Mouse (Mus musculus): ENCODE data around the gene Tpt1.

Gene Tpt1
- long read RNA-seq, experiment 1, transcript Tpt1-201 (6 exons, 1,169 nt): major isoform, 1,030 of 1,056 reads
- long read RNA-seq, experiment 1, partial matches to known transcripts: 13 of 1,056 reads
- long read RNA-seq, experiment 1, other reads (novel, unspliced or antisense): 10 of 1,056 reads
- long read RNA-seq, experiment 2, transcript Tpt1-201 (6 exons, 1,169 nt): major isoform, 1,072 of 1,104 reads
- long read RNA-seq, experiment 2, transcript Tpt1-206 (3 exons, 890 nt): minor isoform, 6 of 1,104 reads
- long read RNA-seq, experiment 2, partial matches to known transcripts: 9 of 1,104 reads
- long read RNA-seq, experiment 2, other reads (novel, unspliced or antisense): 14 of 1,104 reads

DNA sequence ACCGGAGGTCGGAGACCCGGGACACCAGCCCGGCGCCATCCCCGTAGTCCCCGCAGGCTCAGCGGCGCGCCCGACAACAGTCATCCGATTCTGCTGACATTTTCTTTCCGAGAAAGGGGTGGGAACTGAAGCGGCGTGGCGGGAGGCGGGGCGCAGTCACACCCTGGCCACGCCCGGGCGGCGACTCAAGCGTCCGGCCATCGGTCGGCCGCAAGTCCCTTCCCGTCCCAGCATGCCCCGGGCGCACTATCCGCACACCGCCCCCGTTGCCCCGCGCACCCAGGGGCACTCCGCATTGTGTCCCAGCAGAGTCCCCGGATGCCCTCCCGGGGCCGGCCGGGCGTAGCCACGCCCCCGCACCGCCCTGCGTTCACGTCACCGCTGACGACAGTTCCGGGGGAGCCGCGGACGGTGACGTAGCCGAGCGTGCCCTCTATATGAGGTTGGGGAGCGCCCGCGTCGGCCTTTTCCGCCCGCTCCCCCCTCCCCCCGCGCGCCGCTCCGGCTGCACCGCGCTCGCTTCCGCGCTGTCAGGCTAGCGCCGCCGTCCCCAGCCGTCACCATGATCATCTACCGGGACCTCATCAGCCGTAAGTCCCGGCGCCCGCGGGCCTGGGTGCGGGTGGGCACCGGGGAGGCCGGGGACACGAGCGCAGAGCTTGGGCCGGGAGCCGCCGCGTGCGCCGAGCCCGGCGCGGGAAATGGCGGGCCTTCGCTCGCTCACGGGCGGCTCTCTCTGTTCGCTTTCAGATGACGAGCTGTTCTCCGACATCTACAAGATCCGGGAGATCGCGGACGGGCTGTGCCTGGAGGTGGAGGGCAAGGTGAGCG is at the start of gene Tpt1:
Gene Tpt1, plus strand, starts transcription at position 227 of the 831 bp plus-strand sequence.
- intact Hi-C loops (cut with DNase I): no loop called here

DNA sequence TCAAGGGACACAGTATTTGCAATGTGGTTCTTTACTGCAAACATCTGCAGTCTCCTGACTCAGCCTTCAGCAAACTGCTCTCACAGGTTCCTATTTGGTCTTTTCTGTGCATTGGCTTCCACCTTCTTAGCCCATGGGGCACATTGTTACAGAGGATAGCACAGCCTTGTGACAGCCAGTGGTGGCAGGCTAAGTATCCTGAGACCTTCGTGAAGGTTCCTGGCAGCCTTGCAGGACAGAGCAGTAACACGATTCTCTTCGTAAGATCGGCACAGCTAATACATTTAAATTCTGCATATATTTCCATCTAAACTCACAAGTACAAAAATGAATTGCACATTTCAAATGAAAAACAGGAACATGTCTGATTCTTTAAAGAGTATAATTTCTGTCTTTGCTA is 49.0 kb upstream of the Tpt1 start:
- intact Hi-C loops (cut with DNase I): no loop called here

DNA sequence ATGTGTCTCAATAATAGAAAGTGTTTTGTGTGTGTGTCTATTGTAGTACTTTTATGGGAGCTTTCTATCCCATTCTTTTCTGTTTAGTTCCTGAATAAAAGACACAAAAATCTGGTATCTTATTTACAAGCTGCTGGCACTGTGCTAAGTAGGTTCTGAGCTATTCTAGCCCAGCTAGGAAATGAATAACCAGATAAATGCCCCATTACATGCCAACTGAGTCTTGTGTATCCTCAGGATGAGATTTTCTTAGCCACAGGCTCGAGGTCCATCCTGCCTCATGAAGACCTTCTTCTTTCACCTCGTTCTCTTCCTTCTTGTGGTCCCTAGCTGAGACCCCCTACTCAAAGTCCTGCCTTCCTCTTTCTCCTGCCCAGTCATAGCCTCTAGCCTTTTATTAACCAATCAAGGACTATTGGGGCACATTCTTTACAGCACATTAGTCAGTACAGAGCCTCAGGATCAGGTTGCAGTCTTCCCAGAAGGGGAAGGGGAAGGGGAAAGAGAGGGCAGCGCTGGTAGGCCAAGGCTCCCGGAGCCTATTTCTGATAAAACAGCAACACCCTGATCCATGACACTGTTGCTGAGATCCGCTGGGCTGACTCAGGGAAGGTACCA is 47.0 kb upstream of the Tpt1 start:
- intact Hi-C loops (cut with DNase I): no loop called here

DNA sequence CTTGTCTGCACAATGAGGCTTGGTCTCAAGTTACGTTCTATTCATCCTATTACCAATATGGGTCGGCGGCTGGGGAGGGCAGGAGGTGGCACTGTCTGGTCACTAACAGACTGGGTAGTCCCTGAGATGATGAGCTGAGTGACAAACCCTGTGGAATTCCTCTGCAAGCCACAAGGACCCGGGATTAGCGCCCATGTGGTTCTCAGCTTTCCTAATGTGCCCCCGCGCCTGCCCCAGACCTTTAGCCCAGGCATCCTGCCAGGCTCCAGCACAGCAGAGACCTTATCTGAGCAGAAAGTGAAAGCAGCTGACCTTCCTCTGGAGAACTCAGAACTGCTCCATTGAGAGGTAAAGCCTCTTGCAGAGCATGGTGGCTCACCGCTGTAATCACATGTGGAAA is 37.1 kb upstream of the Tpt1 start:
- intact Hi-C loops (cut with DNase I): no loop called here

DNA sequence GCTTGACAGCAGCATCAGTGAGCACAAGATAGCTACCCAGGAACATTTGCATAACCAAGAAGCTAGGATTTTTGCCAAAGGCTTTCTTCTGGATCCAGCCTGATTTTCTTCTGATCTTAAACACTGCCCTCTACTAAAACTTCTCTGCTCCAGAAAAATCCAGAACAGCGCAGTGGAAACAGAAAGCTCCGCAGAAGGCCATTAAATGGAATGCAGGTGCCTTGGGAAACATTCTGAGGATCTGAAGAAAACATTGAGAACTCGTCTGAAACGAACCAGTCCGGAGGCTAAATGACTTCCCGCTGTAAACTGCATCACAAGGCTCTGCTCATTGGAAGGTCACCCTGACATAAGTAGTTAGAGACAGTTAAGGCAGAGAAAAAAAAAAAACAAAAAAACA is 35.0 kb upstream of the Tpt1 start:
- intact Hi-C loops (cut with DNase I): no loop called here

DNA sequence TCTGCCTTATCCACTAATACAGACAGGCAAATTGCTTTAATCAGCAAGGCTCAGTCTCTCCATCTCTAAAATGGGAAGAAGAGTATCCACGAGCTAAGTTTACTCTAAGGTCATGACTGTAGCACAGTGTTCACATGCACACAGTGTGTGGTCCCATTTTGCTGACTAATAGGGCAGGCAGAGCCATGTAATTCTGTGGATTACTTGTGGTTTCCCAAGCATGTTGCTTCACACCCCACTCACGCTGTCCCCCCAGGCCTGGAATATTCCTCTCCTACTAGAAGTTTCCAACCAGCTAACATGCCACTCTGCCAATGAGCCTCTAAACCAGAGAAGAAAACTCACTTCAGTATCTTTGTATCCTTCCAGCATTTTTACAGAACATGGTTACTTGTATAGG is 26.4 kb upstream of the Tpt1 start:
- intact Hi-C loops (cut with DNase I): no loop called here

DNA sequence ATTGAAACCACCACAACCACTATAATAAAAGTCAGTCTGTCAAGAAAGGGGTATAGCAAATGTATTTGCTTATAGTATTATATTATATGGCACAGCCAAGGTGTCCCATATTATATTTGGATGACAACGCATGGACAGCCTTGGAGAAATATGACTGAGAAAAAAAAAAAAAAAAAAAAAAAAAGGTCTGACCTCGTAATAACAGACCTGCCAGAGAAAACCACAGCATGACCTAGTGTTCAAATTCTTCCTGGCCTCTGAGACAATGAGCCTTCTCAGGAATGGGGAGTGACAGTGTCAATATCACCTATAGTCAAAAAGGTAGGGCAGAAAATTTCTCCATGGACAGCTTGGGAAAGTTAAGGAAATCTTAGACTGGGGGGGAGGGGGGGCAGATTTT is 25.6 kb upstream of the Tpt1 start:
- intact Hi-C loops (cut with DNase I): no loop called here

DNA sequence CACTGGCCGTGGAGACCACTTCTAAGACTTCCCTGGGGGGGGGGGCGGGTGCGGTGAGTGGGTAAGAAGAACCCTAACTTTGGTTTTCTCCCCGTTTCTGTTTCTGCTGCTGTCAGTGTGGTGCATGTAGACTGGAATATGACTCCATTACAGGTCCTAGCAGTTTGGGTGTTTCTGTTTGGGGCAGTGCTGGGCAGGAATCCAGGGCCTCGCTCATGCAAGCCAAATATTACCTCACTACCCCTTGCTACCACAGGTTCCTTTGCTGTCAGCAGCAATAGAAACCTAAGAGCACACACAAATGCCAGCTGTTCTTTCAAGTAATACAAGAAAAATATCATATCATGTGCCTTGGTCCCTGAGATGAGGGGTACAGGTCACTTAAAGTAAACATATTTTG is 24.9 kb upstream of the Tpt1 start:
- intact Hi-C loops (cut with DNase I): no loop called here

DNA sequence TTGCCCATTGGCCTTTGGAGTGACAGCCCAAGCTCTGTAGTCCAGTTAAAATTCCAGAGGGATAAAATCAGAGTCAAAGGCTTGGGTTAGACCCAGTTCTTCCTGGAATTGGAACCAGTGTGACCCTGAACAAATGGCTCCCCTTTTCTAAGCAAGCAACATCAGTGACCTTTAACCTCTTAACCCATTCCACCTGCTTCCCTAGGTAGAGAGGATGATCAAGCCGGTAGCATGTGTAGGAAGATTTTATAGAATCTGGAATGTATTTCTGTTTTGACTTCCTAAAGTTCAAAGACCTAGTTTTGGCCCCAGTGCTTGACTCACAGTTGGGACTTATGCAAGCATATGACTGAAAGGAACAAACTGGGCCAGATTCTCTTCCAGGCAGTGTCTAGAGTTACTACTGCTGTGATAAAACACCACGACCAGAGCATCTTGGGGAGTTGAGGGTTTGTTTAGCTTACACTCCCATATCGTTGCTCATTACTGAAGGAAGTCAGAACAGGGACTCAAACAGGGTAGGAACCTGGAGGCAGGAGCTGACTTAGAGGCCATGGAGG is 18.0 kb upstream of the Tpt1 start:
- intact Hi-C loops (cut with DNase I): loop anchor here (5.0 kb wide), 1 partner anchor 40 kb away; the partner anchor contains the start of gene Slc25a30

DNA sequence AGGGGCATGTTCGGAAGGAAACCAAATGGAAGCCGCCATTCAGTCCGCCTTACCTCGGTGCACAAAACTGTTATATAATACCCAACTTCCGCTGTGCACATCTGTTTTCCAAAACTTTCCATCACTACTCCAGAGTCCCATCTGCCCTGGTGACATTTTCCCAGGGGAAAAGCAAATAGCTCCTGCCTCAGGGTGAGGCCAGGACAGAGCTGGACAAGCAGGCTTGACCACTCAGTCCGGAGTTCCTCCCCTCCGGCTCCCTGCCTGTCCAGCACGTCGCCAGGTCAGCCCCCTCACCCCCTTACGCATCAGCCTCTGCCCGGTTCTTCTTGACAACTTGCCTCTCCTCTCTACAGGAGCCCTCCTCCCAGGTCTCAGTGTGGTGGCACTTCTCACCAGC is 16.7 kb upstream of the Tpt1 start:
- intact Hi-C loops (cut with DNase I): loop anchor here (5.0 kb wide), 1 partner anchor 41 kb away; the partner anchor contains the start of gene Slc25a30

DNA sequence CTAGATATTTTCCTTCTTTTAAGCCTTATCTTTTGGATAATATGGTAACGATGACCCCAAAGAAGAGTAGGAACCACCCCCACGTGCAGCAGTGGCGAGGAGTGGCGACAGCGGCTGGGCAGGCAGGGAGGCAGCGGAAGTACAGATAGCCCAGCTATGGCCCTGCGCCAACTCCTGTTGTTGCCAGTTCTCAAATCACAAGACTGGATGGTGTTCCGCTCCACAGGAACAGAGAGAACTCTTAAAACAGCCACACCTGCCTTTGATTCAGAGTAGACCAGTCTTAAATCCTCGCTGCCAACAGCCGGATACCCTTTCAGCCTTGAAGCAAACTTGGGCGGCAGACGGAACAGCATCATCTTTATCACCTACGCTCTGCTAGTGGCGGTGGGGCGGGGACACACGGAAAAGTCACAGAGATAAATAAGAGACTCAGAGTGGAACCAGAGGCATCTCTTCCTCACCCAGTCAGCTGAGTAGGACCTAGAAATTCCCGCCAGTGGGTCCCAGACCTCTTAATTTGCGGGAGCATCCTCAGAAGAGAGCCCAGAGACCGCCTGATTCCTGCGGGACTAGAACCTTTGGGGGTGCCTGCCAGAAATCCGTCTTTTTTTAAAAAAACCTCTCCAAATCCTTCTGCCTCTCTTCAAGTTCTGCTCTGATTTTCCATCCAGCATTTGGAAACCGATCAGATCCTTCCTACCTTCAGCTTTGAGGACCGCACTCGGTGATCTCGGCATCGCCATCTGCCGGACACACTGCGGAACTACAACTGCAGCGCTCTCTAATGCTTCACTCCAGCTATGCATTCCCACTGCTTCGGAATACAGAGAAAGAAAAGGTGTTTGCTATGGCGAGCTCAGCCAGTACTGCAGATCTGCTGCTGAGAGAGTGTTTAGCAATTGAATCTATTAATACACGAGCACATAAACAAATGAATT is 15.8 kb upstream of the Tpt1 start:
- intact Hi-C loops (cut with DNase I): loop anchor here (5.0 kb wide), 1 partner anchor 42 kb away; the partner anchor contains the start of gene Slc25a30

DNA sequence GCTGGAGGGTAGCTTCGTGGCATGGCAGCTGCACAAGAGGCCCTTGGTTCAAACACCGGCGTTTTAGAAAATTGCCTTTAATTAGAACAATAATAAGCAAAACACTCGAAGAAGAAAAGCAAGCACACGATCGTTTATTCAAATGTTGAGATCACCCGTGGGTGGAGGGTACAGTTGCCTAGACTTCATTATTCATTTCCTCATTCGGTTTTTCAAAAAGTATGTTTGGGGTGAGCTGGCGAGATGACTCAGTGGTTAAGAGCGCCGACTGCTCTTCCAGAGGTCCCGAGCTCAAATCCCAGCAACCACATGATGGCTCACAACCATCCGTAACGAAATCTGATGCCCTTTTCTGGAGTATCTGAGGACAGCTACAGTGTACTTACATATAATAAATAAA is 15.1 kb upstream of the Tpt1 start:
- intact Hi-C loops (cut with DNase I): loop anchor here (5.0 kb wide), 1 partner anchor 43 kb away; the partner anchor contains the start of gene Slc25a30

DNA sequence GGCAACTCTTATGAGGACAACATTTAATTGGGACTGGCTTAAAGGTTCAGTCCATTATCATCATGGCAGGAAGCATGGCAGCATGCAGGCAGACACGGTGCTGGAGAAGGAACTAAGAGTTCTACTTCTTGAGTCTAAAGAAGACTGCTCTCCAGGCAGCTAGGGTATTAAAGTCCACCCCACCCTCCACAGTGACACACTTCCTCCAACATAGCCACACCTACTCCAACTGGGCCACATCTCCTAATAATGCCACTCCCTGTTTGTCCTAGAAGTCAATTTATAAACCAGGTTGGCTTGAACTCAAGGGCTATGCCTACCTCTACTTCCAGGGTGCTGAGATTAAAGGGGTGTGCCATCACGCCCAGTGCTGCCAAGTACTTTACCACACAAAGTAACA is 12.9 kb upstream of the Tpt1 start:
- intact Hi-C loops (cut with DNase I): no loop called here

DNA sequence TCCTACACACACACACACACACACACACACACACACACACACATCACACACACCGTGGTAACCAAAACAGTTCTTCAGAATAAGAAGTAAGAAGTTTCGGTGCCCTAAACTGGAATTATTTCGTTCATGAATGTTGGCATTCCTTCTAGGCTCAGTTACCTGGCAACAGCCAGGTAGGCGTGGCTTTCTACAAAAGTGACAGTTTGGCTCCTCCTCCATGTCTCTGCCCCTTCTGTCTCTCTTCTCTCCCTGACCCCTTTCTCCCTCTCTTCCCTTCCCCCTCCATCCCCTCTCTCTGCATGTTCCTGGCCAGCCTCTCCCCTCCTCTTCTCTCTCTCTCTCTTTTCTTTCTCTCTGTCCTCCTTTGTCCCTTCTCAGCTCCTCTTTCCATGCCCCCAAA is 11.9 kb upstream of the Tpt1 start:
- intact Hi-C loops (cut with DNase I): no loop called here

DNA sequence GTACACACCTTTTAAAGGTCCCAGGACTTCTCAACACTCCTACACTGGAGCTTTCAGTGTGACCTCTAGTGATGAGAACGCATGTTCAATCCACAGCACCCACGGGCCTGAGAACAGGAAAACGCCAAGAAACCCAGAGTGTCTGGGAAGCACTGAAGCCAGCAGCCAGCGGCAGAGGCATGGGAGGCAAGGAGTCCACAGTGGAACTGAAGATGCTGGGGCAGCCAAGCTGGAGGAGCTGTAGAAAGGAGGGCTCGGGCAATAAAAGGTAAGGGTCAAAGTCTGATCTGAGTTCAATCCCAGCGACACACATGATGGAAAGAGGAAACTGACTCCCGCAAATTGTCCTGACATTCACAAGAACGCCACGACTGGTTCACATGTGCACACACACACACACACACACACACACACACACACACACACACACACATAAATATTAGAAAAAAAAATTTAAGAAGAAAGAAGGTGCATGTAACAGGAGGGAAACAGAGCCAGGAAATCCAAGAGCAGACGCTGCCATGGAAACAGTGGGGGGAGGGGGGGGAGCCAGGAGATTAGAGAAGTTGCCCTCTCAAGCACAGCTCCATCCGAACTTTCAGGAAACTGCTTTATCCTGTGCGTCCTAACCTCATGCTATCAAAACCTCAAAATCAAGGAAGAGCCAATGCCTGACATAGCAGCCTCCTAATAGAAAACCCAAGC is 11.2 kb upstream of the Tpt1 start:
- intact Hi-C loops (cut with DNase I): no loop called here

DNA sequence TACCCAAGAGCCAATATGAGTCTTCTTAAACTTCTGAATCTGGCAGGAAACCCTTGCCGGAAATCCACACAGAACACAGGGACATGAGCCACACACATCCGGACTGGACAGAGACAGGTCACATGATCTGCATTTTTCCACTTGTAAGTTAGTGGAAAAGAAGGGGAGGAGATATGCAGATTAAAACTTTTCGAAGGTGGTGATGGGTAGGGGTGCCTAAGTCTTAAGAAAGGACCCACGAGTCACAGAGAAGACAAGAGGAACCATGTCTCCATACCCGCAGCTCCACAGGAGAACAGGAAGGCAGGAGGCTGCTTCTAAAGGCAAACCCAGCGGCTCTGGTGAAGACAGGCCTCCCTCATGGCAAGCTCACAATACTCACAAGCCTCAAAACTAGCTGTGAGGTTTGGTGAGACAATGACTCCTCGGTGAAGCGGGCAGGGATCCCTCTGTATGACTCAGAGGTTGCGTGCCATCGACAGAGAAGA is 10.6 kb upstream of the Tpt1 start:
- intact Hi-C loops (cut with DNase I): no loop called here

DNA sequence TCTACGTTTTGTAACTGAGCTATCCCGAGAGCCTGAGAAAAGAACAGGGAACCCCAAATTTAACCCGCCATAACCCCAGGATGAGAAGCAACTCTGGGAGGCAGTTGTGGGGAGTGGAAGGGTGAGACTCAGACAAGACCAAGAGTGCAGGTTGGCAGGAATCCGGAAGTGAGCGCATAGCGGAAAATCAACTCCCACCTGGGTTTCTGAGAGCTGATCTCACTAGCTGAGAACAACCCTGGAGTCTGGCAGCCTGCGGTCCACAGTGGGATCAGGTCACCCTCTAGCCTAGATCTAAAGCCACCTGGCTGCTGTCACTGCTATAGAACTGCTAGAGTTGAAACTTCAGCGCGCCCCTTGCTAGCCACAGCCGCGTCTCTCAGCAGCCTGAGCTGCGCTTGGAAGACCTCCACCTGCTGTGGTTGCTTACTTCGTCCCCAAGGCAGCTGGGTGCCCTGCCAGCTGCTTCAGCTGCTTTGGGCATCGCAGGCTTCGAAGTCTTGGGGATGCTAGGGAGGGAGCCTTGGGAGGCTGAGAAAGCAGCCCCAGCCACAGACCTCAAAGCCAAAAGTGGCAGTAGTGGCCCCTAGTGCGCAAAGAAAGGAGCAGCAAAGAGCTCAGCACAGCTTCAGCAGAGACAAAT is 10.0 kb upstream of the Tpt1 start:
- intact Hi-C loops (cut with DNase I): no loop called here

DNA sequence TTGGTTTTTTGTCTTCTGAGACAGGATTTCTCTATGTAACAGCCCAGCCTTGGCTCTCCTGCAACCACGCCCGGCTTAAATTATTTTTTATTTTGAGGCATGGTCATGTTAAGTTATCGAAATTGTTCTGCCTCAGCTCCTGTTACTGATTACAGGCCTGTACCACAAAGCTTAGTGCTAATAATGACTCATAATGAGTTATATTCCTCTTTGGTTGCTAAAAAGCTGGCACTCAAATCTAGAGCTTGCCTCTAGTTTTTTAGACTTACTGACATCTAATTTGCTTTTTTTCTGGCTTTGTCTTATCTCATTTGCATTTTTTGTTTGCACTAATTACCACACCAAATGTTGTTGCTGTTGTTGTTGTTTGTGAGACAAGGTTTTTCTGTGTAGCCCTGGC is 8.3 kb upstream of the Tpt1 start:
- intact Hi-C loops (cut with DNase I): no loop called here

Data from adrenal gland (tissue).